Mouse (Mus musculus) bone marrow, adult 2 months (tissue): ENCODE results near the gene Slc9a1. TPM values are rescaled to one million over a fixed set of nuclear protein-coding genes. Genes with fewer than 3 reads are reported as not detected.

Experiments used
- H3K27ac ChIP-seq: fragments of 200-500 bp; 2 replicates; pipeline ENCODE4 v1.5.1; 2012; ENCODE audit warnings: low read depth, mild to moderate bottlenecking, control low read depth, inconsistent platforms, low read length; ENCODE audit not compliant: control insufficient read depth, poor library complexity, insufficient read depth
- H3K4me1 ChIP-seq: fragments of 200-500 bp; 2 replicates; pipeline ENCODE4 v1.6.1; 2011; ENCODE audit warnings: low read length; ENCODE audit not compliant: control insufficient read depth, insufficient read depth
- H3K4me3 ChIP-seq: fragments of 200-500 bp; replicated peaks from 2 replicates; pipeline ENCODE3; 2011; ENCODE audit warnings: mild to moderate bottlenecking, low read depth, low read length, control low read depth; ENCODE audit not compliant: control insufficient read depth
- CTCF ChIP-seq: fragments of 200-500 bp; IDR thresholded peaks from 2 replicates; pipeline ENCODE4 v1.5.1; 2011; ENCODE audit warnings: low read length, control low read depth; ENCODE audit not compliant: control insufficient read depth, insufficient read depth
- POLR2A ChIP-seq: fragments of 200-500 bp; IDR thresholded peaks from 2 replicates; pipeline ENCODE4 v1.6.1; 2011; ENCODE audit warnings: low read depth, mild to moderate bottlenecking, control low read depth, low read length, borderline replicate concordance; ENCODE audit not compliant: control insufficient read depth
- WGBS: fragments of 180-500 bp; shearing (Covaris S2); methylation state at CpG from one replicate; pipeline ENCODE4 v1.1.7; 2018; 5-methylcytosine and 5-hydroxymethylcytosine counted together
- polyA plus RNA-seq: library from polyadenylated mRNA; stranded (reverse); fragments of >200 nt; gene quantifications from 2 replicates; pipeline ENCODE4 v1.2.4, GENCODE M21; 2011; ENCODE audit warnings: low replicate concordance; ENCODE audit not compliant: missing spikeins, insufficient read depth, insufficient read length

The Slc9a1 gene
- polyA plus RNA-seq, 1 experiment = 31.3 TPM

DNA sequence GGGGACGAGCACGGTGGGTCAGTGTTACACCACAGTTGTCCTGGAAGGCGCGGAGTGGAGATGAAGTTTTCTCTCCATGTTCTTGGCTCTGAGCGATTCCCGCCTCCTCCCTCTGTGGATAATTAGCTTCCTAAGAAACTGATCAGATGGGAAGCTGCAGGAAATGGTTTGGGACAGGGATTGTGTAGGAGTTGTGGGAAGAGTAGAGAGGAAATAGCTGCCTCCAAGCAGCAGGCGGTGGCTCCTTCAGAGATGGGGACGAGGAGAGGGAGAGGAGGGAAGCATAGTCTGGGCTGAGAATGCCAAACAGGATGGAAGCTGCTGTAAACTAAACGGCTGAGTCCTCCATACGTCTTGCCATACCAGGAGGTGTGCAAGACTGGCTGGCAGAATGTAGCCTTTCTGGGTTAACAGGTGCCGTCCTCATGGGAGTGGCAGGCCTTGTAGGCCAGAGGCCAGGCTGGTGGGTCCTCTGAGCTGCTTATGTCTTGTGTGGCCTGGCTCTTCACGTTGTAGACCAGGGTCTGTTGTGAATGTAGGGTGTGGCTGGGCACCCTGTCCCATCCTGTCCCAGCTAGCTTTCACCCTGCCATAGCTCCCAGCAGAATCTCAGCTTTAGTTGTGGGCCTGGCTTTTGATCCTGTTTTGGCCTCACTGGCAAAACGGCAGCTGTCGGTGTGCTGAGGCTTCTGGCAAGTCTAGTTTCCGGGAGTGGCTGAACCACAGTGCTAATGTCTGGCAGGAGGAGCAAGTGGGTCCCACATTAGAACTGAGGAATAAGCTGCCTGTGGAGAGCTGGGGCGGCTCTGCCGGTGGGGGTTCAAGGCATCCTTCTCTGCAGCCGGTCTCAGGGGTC, 21.9 kb downstream of the Slc9a1 start:
- TF ChIP-seq CTCF (no peak), POLR2A (no peak)
- H3K4me3 ChIP-seq = no peak overlapping the region
- peaks cover 29% of the 10 kb centered on the region for H3K4me1 ChIP-seq
- 49% methylated on average over 18 of the region's 18 CpGs for WGBS
- H3K27ac ChIP-seq = peak overlapping the region; percentile 84

DNA sequence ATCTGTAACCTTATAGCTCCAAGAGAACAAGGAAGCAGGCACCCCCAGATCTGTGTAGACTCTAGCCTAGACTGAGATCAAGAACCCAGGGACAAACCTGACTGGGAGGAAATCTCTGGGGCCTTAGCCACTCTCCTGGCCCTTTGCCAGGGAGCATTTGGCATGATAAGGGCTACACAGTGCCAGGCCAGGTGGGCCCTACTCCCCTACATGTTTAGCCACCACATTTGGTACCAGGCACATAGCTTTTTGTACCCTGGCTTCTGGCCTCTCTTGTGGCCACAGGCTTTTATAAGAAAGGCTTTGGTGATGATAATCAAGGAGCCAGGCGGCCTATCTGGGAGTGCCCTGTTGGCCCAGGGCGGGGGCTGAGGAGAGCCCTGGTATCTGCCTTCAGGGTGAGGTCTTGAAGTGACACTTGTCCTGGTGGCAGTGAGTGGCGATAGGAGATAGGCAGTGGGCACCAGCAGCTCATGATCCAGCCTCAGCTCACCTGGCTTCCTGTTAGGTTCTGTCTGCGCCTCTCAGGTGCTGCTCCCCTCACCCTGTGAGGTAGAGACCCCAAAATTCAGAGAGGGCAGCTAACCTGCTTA, 25.6 kb downstream of the Slc9a1 start:
- WGBS = 61% methylated on average over 4 of the region's 4 CpGs
- Histone ChIP-seq H3K4me1 (peaks cover 23% of the 10 kb centered on the region), H3K27ac (peak overlapping the region; percentile 32), H3K4me3 (no peak overlapping the region)
- no peak for TF ChIP-seq POLR2A
- TF ChIP-seq CTCF = no peak

GRCm38 (mm10) chr4:133396079-133396478, 26.6 kb downstream of the Slc9a1 start:
- peaks cover 16% of the 10 kb centered on the region for H3K4me1 ChIP-seq
- WGBS = 82% methylated on average over 2 of the region's 2 CpGs

DNA sequence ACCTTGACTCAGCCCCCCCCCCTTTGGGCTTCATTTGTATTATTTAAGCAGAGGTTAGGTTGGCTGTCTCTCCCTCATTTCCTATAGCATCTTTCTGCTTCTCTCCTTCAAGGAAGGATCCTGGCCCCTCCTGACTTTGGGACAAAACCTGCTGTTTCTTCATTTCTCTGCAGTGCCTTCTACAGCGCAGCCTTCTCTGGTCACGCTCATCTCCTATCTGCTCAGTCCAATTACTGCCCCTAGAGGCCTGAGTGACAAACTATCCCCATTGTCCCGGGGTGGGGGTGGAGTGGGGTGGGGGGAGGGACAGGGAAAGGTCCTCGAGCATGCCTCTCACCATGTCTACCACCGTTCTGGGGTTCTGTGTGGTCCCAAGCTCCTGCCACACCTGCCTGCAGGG, 27.8 kb downstream of the Slc9a1 start:
- no peak overlapping the region for H3K27ac ChIP-seq
- H3K4me1 ChIP-seq = peaks cover 10% of the 10 kb centered on the region
- H3K4me3 ChIP-seq = no peak overlapping the region
- no peak for TF ChIP-seq POLR2A
- 67% methylated on average over 5 of the region's 5 CpGs for WGBS

More at GRCm38 (mm10) chr4:133396079-133396478, 26.6 kb downstream of the Slc9a1 start:
- Histone ChIP-seq H3K27ac (no peak overlapping the region), H3K4me3 (no peak overlapping the region)
- no peak for TF ChIP-seq CTCF

DNA sequence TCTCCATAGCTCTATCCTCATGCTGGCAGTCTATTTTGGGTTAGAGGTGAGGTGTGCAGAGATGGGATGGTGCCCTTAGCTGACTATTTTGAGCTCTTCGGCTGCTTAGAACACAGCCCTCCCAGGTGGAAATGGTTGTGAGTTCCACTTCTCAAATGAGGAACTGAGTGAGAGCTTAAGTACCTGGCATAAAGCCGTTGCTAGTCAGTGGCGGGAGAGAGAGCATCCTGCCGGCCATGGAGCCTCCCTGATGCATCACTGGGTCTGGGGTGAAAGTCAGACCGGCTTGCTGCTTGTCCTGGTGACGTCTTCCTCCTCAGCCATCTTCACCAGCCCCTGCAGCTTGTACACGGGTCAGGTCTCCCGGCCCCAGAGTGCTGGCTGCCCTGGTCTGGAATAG, 28.5 kb downstream of the Slc9a1 start:
- no peak for TF ChIP-seq CTCF
- no peak for TF ChIP-seq POLR2A
- Histone ChIP-seq H3K4me1 (peaks cover 10% of the 10 kb centered on the region), H3K4me3 (no peak overlapping the region), H3K27ac (peak overlapping the region; percentile 62)
- whole genome bisulfite sequencing = 46% methylated on average over 8 of the region's 8 CpGs

GRCm38 (mm10) chr4:133398619-133399018, 29.1 kb downstream of the Slc9a1 start:
- H3K4me1 ChIP-seq = peaks cover 10% of the 10 kb centered on the region
- WGBS = 56% methylated on average over 5 of the region's 5 CpGs
- peak overlapping the region; percentile 62 for H3K27ac ChIP-seq

DNA sequence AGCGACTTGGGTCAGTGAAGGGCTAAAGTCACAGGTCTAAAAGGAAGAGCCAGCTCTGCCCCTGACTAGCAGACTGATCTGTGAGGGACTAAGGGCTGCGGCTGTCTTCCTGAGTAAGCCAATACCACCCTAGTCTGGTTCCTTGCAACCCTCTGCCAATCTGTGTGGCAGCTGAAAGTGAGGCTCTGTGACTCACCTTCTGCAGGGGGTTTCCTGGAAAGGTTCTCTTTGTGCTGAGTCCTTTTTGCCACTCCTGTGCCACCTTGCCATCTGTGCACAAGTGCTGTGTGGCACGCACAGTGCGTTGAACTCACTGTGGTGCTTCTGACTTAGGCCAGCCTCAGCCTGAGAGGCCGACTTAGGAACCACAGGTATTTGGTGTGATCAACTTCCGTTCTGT, 30.0 kb downstream of the Slc9a1 start:
- H3K4me1 ChIP-seq = peaks cover 9% of the 10 kb centered on the region
- no peak overlapping the region for H3K4me3 ChIP-seq
- 84% methylated on average over 6 of the region's 6 CpGs for WGBS
- TF ChIP-seq POLR2A = no peak
- no peak for TF ChIP-seq CTCF
- no peak overlapping the region; the same call in 1 of the 2 replicates for H3K27ac ChIP-seq

More at GRCm38 (mm10) chr4:133398619-133399018, 29.1 kb downstream of the Slc9a1 start:
- H3K4me3 ChIP-seq = no peak overlapping the region
- TF ChIP-seq POLR2A (no peak), CTCF (no peak)

DNA sequence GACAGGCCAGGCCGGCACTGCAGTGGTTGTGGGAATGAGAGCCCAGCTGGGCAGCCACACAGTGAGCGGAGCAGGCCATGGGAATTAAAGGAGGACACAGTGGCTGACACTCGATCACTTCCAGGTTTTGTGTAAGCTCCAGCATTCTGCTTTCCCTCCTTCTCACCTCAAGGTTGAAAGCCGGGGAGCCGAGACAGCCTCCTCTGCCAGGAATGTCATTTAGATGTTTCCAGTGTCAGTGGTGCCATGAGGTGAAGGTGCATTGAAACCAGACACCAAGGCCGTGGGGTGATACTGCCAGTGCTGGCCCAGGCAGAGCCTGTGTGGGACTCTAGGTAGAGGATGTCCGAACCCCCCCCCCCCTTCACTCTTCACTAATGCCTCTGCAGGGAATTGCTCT, 30.6 kb downstream of the Slc9a1 start:
- 86% methylated on average over 7 of the region's 7 CpGs for WGBS
- H3K27ac ChIP-seq = no peak overlapping the region; the same call in 1 of the 2 replicates
- TF ChIP-seq CTCF (no peak), POLR2A (no peak)
- no peak overlapping the region for H3K4me3 ChIP-seq
- H3K4me1 ChIP-seq = peaks cover 7% of the 10 kb centered on the region
